Mouse (Mus musculus) induced T-regulatory cell, adult 2 months (primary cell): ENCODE results near the gene Smarca5.

Experiments used
- DNase-seq: peaks from one replicate; pipeline ENCODE4 v3.0.0-alpha.2; 2012; ENCODE audit warnings: low read depth

Smarca5 gene

GRCm38 (mm10) chr8:80669277-80669901, 69.9 kb downstream of the Smarca5 start:
- DNase-seq: no peak

GRCm38 (mm10) chr8:80663476-80663875, 75.8 kb downstream of the Smarca5 start:
- DNase-seq: no peak

GRCm38 (mm10) chr8:80661055-80661454, 78.2 kb downstream of the Smarca5 start:
- DNase-seq: no peak

- no peak for DNase-seq
Measured at GRCm38 (mm10) chr8:80657639-80658038, 81.7 kb downstream of the Smarca5 start.
